Mouse (Mus musculus) kidney, postnatal 0 days (tissue): ENCODE data around the gene Gse1. TPM values are rescaled to one million over a fixed set of nuclear protein-coding genes. Genes with fewer than 3 reads are reported as not detected.

Experiments
- ATAC-seq: fragments of 200-750 bp; cut with Nextera tagmentation; replicated peaks from 2 replicates; pipeline ENCODE4 v1.8.0; 2017; ENCODE audit warnings: low read depth, moderate number of reproducible peaks, moderate TSS enrichment, moderate library complexity; ENCODE audit not compliant: low FRiP score
- DNase-seq: peaks from one replicate; pipeline ENCODE4 v3.0.0-alpha.2; 2016; ENCODE audit warnings: low spot score
- H3K27ac ChIP-seq: fragments of 300-500 bp; sonication (generic); 2 replicates; pipeline ENCODE4 v1.5.1; 2014; ENCODE audit warnings: mild to moderate bottlenecking
- H3K27me3 ChIP-seq: fragments of 300-500 bp; sonication (generic); 2 replicates; pipeline ENCODE4 v1.6.1; 2014; ENCODE audit warnings: low read length, mixed read lengths; ENCODE audit not compliant: insufficient read depth
- H3K36me3 ChIP-seq: fragments of 300-500 bp; sonication (generic); 2 replicates; pipeline ENCODE4 v1.6.1; 2014; ENCODE audit warnings: low read length, mixed read lengths; ENCODE audit not compliant: insufficient read depth
- H3K4me1 ChIP-seq: fragments of 300-500 bp; sonication (generic); replicated peaks from 2 replicates; pipeline ENCODE4 v1.6.1; 2014; ENCODE audit warnings: antibody characterized with exemption, low read length, mixed read lengths; ENCODE audit not compliant: insufficient read depth
- H3K4me2 ChIP-seq: fragments of 300-500 bp; sonication (generic); 2 replicates; pipeline ENCODE4 v1.6.1; 2014; ENCODE audit warnings: mild to moderate bottlenecking, low read length, moderate library complexity, mixed read lengths
- H3K4me3 ChIP-seq: fragments of 300-500 bp; sonication (generic); replicated peaks from 2 replicates; pipeline ENCODE4 v1.5.1; 2014; ENCODE audit warnings: low read depth, low read length
- H3K9ac ChIP-seq: fragments of 300-500 bp; sonication (generic); 2 replicates; pipeline ENCODE4 v1.6.1; 2014; ENCODE audit warnings: low read depth, low read length
- H3K9me3 ChIP-seq: fragments of 300-500 bp; sonication (generic); replicated peaks from 2 replicates; pipeline ENCODE4 v1.6.1; 2016; ENCODE audit warnings: low read length, inconsistent platforms, mixed read lengths
- CTCF ChIP-seq: IDR thresholded peaks from 2 replicates; pipeline ENCODE4 v1.5.1; 2016; ENCODE audit warnings: antibody characterized with exemption, low read depth, mild to moderate bottlenecking, moderate library complexity
- WGBS: fragments of 180-500 bp; shearing (Covaris S2); extraction: QIAGEN DNeasy Blood & Tissue Kit; methylation state at CpG from one replicate; pipeline ENCODE4 v1.1.7; 2014; 5-methylcytosine and 5-hydroxymethylcytosine counted together
- polyA plus RNA-seq: library from polyadenylated mRNA; unstranded; fragments of >200 nt; fragmentation: Nextera tagmentation; extraction: Ambion mirVana; gene quantifications from 2 replicates; pipeline ENCODE4 v1.2.1, GENCODE M21; 2015

Gse1 gene
- polyA plus RNA-seq, 1 experiment from 2014 or later: 8.4 TPM

- WGBS: 76% methylated on average over 5 of the region's 5 CpGs
- TF ChIP-seq CTCF: no peak
- ATAC-seq: no peak
Observed at GRCm38 (mm10) chr8:120263879-120264278, 35.6 kb downstream of the Gse1 start.

GRCm38 (mm10) chr8:120264388-120264943 lies 36.2 kb downstream of the Gse1 start:
- peak; percentile 19 for ATAC-seq

More at GRCm38 (mm10) chr8:120263879-120264278, 35.6 kb downstream of the Gse1 start:
- Histone ChIP-seq H3K4me3 (no peak overlapping the region), H3K27ac (no peak overlapping the region), H3K9me3 (no peaks in the 10 kb centered on the region), H3K9ac (no peak overlapping the region), H3K4me1 (peaks cover 51% of the 10 kb centered on the region), H3K27me3 (0 out of 2 replicates have a peak, but pooled peaks cover 4% of the 10 kb centered on the region), H3K36me3 (no peaks in the 10 kb centered on the region), H3K4me2 (no peak overlapping the region)
- DNase-seq: no peak

GRCm38 (mm10) chr8:120264944-120265453 lies 36.7 kb downstream of the Gse1 start:
- H3K27me3 ChIP-seq: 0 out of 2 replicates have a peak, but pooled peaks cover 4% of the 10 kb centered on the region
- WGBS: 1% methylated on average over 16 of the region's 16 CpGs
- peaks cover 54% of the 10 kb centered on the region for H3K4me1 ChIP-seq
- H3K9me3 ChIP-seq: no peaks in the 10 kb centered on the region
- peak overlapping the region; percentile 51 for H3K4me2 ChIP-seq
- TF ChIP-seq CTCF: no peak; the same call in 1 of the 2 replicates
- 0 out of 2 replicates have a peak overlapping the region, but pooled peaks have one; percentile 40 for H3K9ac ChIP-seq
- ATAC-seq (peak; percentile 22), DNase-seq (peak; percentile 93)
- peak overlapping the region; percentile 58 for H3K27ac ChIP-seq
- H3K4me3 ChIP-seq: no peak overlapping the region
- H3K36me3 ChIP-seq: no peaks in the 10 kb centered on the region

More at GRCm38 (mm10) chr8:120264388-120264943, 36.2 kb downstream of the Gse1 start:
- H3K36me3 ChIP-seq: no peaks in the 10 kb centered on the region
- H3K27me3 ChIP-seq: 0 out of 2 replicates have a peak, but pooled peaks cover 4% of the 10 kb centered on the region
- DNase-seq: no peak
- 0 out of 2 replicates have a peak overlapping the region, but pooled peaks have one; percentile 40 for H3K9ac ChIP-seq
- H3K4me3 ChIP-seq: no peak overlapping the region
- peak overlapping the region; percentile 58; the same call in 1 of the 2 replicates for H3K27ac ChIP-seq
- 18% methylated on average over 13 of the region's 13 CpGs for WGBS
- H3K4me2 ChIP-seq: peak overlapping the region; percentile 51
- no peaks in the 10 kb centered on the region for H3K9me3 ChIP-seq
- no peak for TF ChIP-seq CTCF
- peaks cover 54% of the 10 kb centered on the region for H3K4me1 ChIP-seq

GRCm38 (mm10) chr8:120265471-120265870 lies 37.2 kb downstream of the Gse1 start:
- WGBS: 9% methylated on average over 4 of the region's 4 CpGs
- H3K27ac ChIP-seq: peak overlapping the region; percentile 58; the same call in 1 of the 2 replicates
- H3K9ac ChIP-seq: no peak overlapping the region
- H3K9me3 ChIP-seq: no peaks in the 10 kb centered on the region
- TF ChIP-seq CTCF: no peak
- H3K4me3 ChIP-seq: no peak overlapping the region
- no peaks in the 10 kb centered on the region for H3K36me3 ChIP-seq
- ATAC-seq (peak; percentile 68), DNase-seq (peak; percentile 81)
- H3K4me2 ChIP-seq: peak overlapping the region; percentile 51; the same call in 1 of the 2 replicates
- H3K4me1 ChIP-seq: peaks cover 50% of the 10 kb centered on the region
- H3K27me3 ChIP-seq: 0 out of 2 replicates have a peak, but pooled peaks cover 4% of the 10 kb centered on the region

GRCm38 (mm10) chr8:120268541-120268980 lies 40.3 kb downstream of the Gse1 start:
- WGBS: 30% methylated on average over 19 of the region's 19 CpGs
- no peak for TF ChIP-seq CTCF
- H3K4me1 ChIP-seq: peaks cover 33% of the 10 kb centered on the region
- peak; percentile 37 for DNase-seq
- H3K36me3 ChIP-seq: no peaks in the 10 kb centered on the region
- H3K4me2 ChIP-seq: no peak overlapping the region
- H3K27ac ChIP-seq: no peak overlapping the region
- 0 out of 2 replicates have a peak, but pooled peaks cover 1% of the 10 kb centered on the region for H3K27me3 ChIP-seq
- ATAC-seq: no peak
- H3K9ac ChIP-seq: no peak overlapping the region
- no peak overlapping the region for H3K4me3 ChIP-seq
- H3K9me3 ChIP-seq: no peaks in the 10 kb centered on the region

- H3K4me2 ChIP-seq: no peak overlapping the region
- 51% methylated on average over 13 of the region's 13 CpGs for WGBS
Observed at GRCm38 (mm10) chr8:120270449-120270848, 42.2 kb downstream of the Gse1 start.

More at GRCm38 (mm10) chr8:120270449-120270848, 42.2 kb downstream of the Gse1 start:
- ATAC-seq (no peak), DNase-seq (no peak)
- Histone ChIP-seq H3K27me3 (no peaks in the 10 kb centered on the region), H3K9ac (no peak overlapping the region), H3K36me3 (no peaks in the 10 kb centered on the region), H3K4me3 (no peak overlapping the region), H3K9me3 (no peaks in the 10 kb centered on the region), H3K27ac (no peak overlapping the region), H3K4me1 (peaks cover 25% of the 10 kb centered on the region)
- no peak for TF ChIP-seq CTCF
